Mouse (Mus musculus) ES-E14 (cell line): Measurements from ENCODE around the gene Ldha.

ENCODE experiments used
- CHD2 ChIP-seq: IDR thresholded peaks from 2 replicates; pipeline ENCODE4 v1.6.1; 2014; ENCODE audit warnings: mild to moderate bottlenecking, low read depth, low read length, inconsistent platforms
- HCFC1 ChIP-seq: IDR thresholded peaks from 2 replicates; pipeline ENCODE4 v1.6.1; 2012; ENCODE audit warnings: low read length, inconsistent platforms, borderline replicate concordance; ENCODE audit not compliant: insufficient read depth
- MAFK ChIP-seq: IDR thresholded peaks from 2 replicates; pipeline ENCODE4 v1.6.1; 2014; ENCODE audit warnings: mild to moderate bottlenecking, low read depth, low read length, inconsistent platforms; ENCODE audit not compliant: insufficient read depth
- ZC3H11A ChIP-seq: IDR thresholded peaks from 2 replicates; pipeline ENCODE4 v1.6.1; 2012; ENCODE audit warnings: low read depth, mild to moderate bottlenecking, inconsistent platforms, low read length, borderline replicate concordance
- ZNF384 ChIP-seq: IDR thresholded peaks from 2 replicates; pipeline ENCODE4 v1.6.1; 2012; ENCODE audit warnings: low read depth, low read length, inconsistent platforms

DNA sequence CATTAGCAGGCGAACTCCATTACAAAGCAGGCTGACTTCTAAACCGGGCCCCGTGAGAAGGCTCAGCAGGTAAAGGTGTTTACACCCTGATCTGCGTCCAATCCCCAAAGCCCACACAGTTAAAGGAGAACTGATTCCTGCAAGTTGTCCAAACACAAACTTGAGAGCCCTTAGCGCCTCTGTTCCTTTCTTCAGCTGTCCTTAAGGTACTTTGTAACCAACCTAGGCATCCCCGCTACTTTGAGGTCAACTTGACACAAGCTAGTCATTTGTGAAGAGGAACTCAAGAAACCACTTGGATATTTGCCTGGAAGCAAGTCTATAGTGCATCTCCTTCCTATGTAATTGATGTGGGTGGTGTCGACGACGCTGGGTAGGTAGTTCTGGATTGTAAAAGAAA, 16.2 kb downstream of the Ldha start:
- TF ChIP-seq HCFC1 (no peak), ZC3H11A (no peak), MAFK (no peak), ZNF384 (no peak), CHD2 (no peak)
